Mouse (Mus musculus): ENCODE results near the gene Gdf10. TPM values are rescaled to one million over a fixed set of nuclear protein-coding genes. Genes with fewer than 3 reads are reported as not detected.
A peak's percentile ranks its signal among the peaks of the same experiment; 100 is the strongest.

Gene Gdf10
- polyA plus RNA-seq (2016; fragmentation: Nextera tagmentation; extraction: Ambion mirVana): 1.7 and 2.5 TPM in 2 replicates

- H3K4me1 ChIP-seq: peaks cover 43% of the 10 kb centered on the region
- peak within 1 kb of the TSS; percentile 97 for H3K4me2 ChIP-seq
- peaks cover 74% of the 10 kb centered on the region for H3K27me3 ChIP-seq
- peak within 1 kb of the TSS; percentile 61 for H3K9ac ChIP-seq
- H3K27ac ChIP-seq: no peak within 1 kb of the TSS
- H3K4me3 ChIP-seq (replicated peaks): peak within 1 kb of the TSS; percentile 65
- H3K9me3 ChIP-seq: no peaks in the 10 kb centered on the region
- no peaks in the 10 kb centered on the region for H3K36me3 ChIP-seq (replicated peaks)
- WGBS: under 1% methylated on average over 76 of the region's 85 CpGs
- peak; percentile 81 for ATAC-seq (ENCODE audit: low FRiP score)
These were observed at the start of gene Gdf10 for GRCm38 (mm10) chr14:33923168-33924070. TSS of gene Gdf10 (plus strand) at chr14:33923587.

DNA sequence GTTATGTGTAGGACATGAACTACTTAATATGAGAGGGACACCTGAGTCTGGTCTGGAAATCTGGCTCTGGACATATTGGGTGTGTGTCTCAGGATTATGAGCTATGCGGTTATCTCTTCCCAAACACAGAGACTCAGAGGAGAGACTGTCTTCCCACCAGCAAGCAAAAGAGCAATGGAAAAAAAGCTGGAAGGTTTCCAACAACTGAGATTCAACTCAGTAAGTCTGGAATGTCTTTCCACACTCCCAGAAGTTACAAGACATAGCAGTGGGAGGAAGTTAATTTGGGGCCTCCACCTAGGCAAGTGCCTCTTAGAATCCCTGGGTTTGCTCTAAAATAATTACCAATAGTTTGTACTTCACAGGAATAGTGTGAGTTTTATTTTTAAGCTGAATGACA is 44.6 kb upstream of the Gdf10 start:
- H3K9me3 ChIP-seq: no peaks in the 10 kb centered on the region
- 100% methylated on average over 1 of the region's 1 CpGs for WGBS

GRCm38 (mm10) chr14:33880236-33880635 is 43.2 kb upstream of the Gdf10 start:
- Histone ChIP-seq H3K4me3 (replicated peaks) (no peak overlapping the region), H3K27me3 (no peaks in the 10 kb centered on the region), H3K9me3 (no peaks in the 10 kb centered on the region), H3K9ac (no peak overlapping the region), H3K36me3 (replicated peaks) (no peaks in the 10 kb centered on the region), H3K4me2 (no peak overlapping the region), H3K4me1 (no peaks in the 10 kb centered on the region), H3K27ac (no peak overlapping the region)
- 92% methylated on average over 3 of the region's 3 CpGs for WGBS
- no peak for ATAC-seq (ENCODE audit: low FRiP score)

More for the DNA sequence above, 44.6 kb upstream of the Gdf10 start:
- ATAC-seq (ENCODE audit: low FRiP score): no peak
- no peak overlapping the region for H3K4me3 ChIP-seq (replicated peaks)
- no peaks in the 10 kb centered on the region for H3K36me3 ChIP-seq (replicated peaks)
- H3K27ac ChIP-seq: no peak overlapping the region
- H3K9ac ChIP-seq: no peak overlapping the region
- H3K4me1 ChIP-seq: no peaks in the 10 kb centered on the region
- H3K4me2 ChIP-seq: no peak overlapping the region
- no peaks in the 10 kb centered on the region for H3K27me3 ChIP-seq

DNA sequence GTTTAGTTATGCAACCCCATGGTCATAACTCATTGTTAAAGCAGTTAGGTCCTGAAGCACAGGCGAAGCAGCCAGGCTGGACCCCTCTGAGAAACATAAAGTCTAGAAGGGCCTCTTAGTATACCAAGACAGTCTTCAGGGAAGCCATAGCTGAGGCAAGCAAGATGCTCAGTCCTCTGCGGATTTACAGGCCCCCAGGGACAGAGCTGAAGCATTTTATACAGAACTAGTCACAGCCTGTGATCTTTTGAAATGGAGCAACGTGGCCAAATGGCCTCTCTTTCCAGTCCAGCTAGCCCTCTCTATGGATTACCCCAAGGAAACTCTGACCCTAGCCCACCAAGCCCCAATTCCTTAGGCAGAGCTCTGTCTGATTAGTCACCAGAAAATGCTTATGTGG is 41.9 kb upstream of the Gdf10 start:
- H3K9ac ChIP-seq: no peak overlapping the region
- no peaks in the 10 kb centered on the region for H3K4me1 ChIP-seq
- ATAC-seq (ENCODE audit: low FRiP score): no peak
- H3K27me3 ChIP-seq: no peaks in the 10 kb centered on the region
- no peak overlapping the region for H3K4me2 ChIP-seq
- 75% methylated on average over 3 of the region's 3 CpGs for WGBS
- no peaks in the 10 kb centered on the region for H3K36me3 ChIP-seq (replicated peaks)
- H3K4me3 ChIP-seq (replicated peaks): no peak overlapping the region
- H3K27ac ChIP-seq: no peak overlapping the region
- H3K9me3 ChIP-seq: no peaks in the 10 kb centered on the region

DNA sequence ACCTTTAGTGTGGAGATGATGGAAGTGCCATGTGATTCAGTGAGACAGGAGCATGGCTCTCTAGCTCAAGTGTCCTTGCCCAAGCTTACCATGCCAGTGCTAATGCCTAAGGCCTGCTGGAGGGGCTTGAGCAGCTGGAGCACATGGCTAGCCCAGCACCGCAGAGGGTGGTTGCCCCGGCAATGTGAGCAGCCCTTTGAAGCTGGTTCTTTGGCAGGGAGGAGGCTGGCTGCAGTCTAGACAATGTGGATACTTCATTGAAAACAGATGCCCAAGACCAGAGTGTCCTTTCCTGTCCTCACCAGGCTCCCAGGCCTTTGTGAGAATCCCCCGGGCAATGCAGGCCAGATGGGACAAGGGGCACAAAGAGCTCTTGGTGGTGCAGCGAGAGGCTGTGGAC is 40.3 kb upstream of the Gdf10 start:
- H3K4me3 ChIP-seq (replicated peaks): no peak overlapping the region
- no peaks in the 10 kb centered on the region for H3K27me3 ChIP-seq
- WGBS: 83% methylated on average over 4 of the region's 4 CpGs
- H3K4me1 ChIP-seq: no peaks in the 10 kb centered on the region
- no peaks in the 10 kb centered on the region for H3K36me3 ChIP-seq (replicated peaks)
- ATAC-seq (ENCODE audit: low FRiP score): no peak
- no peaks in the 10 kb centered on the region for H3K9me3 ChIP-seq
- no peak overlapping the region for H3K4me2 ChIP-seq
- no peak overlapping the region for H3K9ac ChIP-seq
- no peak overlapping the region for H3K27ac ChIP-seq

GRCm38 (mm10) chr14:33885466-33885865 is 37.9 kb upstream of the Gdf10 start:
- Histone ChIP-seq H3K27me3 (no peaks in the 10 kb centered on the region), H3K27ac (no peak overlapping the region), H3K9ac (no peak overlapping the region), H3K36me3 (replicated peaks) (no peaks in the 10 kb centered on the region), H3K4me1 (no peaks in the 10 kb centered on the region), H3K9me3 (no peaks in the 10 kb centered on the region), H3K4me3 (replicated peaks) (no peak overlapping the region), H3K4me2 (no peak overlapping the region)
- ATAC-seq (ENCODE audit: low FRiP score): no peak
- WGBS: 83% methylated on average over 11 of the region's 11 CpGs

- H3K27ac ChIP-seq: no peak overlapping the region
- no peak overlapping the region for H3K9ac ChIP-seq
- H3K4me3 ChIP-seq (replicated peaks): no peak overlapping the region
- no peaks in the 10 kb centered on the region for H3K27me3 ChIP-seq
- no peaks in the 10 kb centered on the region for H3K9me3 ChIP-seq
- WGBS: 78% methylated on average over 11 of the region's 11 CpGs
- no peak for ATAC-seq (ENCODE audit: low FRiP score)
- H3K4me1 ChIP-seq: no peaks in the 10 kb centered on the region
- H3K4me2 ChIP-seq: no peak overlapping the region
- no peaks in the 10 kb centered on the region for H3K36me3 ChIP-seq (replicated peaks)
These were observed 34.9 kb upstream of the Gdf10 start for GRCm38 (mm10) chr14:33888387-33889035.

DNA sequence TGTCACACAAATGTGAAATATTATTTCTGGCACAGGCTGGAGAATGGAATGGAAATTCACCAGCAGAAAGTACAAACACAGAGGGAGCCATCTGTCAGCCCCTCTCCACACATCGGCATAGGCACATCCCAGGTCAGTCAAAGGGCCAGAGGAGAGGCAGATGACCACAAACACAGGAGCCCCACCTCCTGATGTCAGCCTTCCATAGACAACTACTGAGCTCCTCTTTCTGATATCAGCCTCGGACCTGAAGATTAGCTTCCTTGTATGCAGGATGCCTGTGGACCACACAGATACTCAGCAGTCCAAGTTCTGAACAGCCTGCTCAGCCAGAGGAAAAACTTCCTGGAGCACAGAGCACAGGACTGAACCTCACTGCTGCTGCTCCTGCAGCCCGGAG is 33.4 kb upstream of the Gdf10 start:
- H3K4me1 ChIP-seq: no peaks in the 10 kb centered on the region
- 80% methylated on average over 3 of the region's 3 CpGs for WGBS

DNA sequence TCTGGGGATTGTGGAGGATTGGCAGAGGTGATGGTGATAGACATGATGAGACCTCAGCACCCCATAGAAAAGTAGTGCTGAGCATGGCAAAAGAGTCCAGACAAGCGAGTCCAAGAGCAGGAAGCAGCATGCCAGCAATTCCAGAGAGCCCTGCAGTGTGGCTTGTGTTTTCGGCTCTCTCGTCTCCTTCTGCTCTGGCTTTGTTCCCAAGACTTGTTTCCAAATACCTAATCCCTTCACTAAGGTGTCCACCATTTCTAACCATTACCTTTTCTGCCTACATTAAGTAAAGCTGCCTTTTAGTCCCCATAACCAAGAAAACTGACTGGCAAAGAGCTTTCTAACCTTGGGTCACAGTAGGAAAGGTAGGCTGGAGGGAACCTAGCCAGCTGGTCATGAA is 31.9 kb upstream of the Gdf10 start:
- H3K4me3 ChIP-seq (replicated peaks): no peak overlapping the region

More for the DNA sequence above, 33.4 kb upstream of the Gdf10 start:
- Histone ChIP-seq H3K36me3 (replicated peaks) (no peaks in the 10 kb centered on the region), H3K27me3 (no peaks in the 10 kb centered on the region), H3K27ac (no peak overlapping the region), H3K4me2 (no peak overlapping the region), H3K4me3 (replicated peaks) (no peak overlapping the region), H3K9ac (no peak overlapping the region), H3K9me3 (no peaks in the 10 kb centered on the region)
- no peak for ATAC-seq (ENCODE audit: low FRiP score)

DNA sequence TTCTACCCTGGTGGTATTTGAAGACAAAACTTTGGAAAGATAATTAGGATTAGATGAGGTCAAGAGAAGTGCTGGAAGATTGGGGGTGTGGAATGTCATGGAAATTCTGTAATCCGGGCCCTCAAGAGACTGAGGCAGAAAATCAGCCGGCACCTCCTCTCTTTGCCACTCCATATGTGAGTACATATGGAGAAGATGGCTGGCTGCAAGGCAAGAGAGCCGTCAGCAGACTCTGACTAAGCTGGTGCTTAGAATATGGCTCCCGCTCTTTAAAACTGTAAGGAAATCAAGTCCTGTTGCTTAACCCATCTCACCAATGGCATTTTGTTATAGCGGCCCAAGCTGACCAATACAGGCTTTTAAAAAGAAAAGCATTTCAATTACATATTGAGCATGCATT is 27.6 kb upstream of the Gdf10 start:
- no peak overlapping the region for H3K9ac ChIP-seq
- ATAC-seq (ENCODE audit: low FRiP score): no peak
- H3K27ac ChIP-seq: no peak overlapping the region
- 86% methylated on average over 5 of the region's 5 CpGs for WGBS
- peaks cover 8% of the 10 kb centered on the region; the same call in 1 of the 2 replicates for H3K4me1 ChIP-seq
- no peaks in the 10 kb centered on the region for H3K9me3 ChIP-seq
- no peak overlapping the region for H3K4me3 ChIP-seq (replicated peaks)
- no peaks in the 10 kb centered on the region for H3K27me3 ChIP-seq
- H3K36me3 ChIP-seq (replicated peaks): no peaks in the 10 kb centered on the region
- H3K4me2 ChIP-seq: no peak overlapping the region

More for the DNA sequence above, 31.9 kb upstream of the Gdf10 start:
- Histone ChIP-seq H3K9me3 (no peaks in the 10 kb centered on the region), H3K36me3 (replicated peaks) (no peaks in the 10 kb centered on the region), H3K9ac (no peak overlapping the region), H3K27me3 (no peaks in the 10 kb centered on the region), H3K4me1 (peaks cover 1% of the 10 kb centered on the region; the same call in 1 of the 2 replicates), H3K4me2 (no peak overlapping the region), H3K27ac (no peak overlapping the region)
- ATAC-seq (ENCODE audit: low FRiP score): no peak
- 82% methylated on average over 3 of the region's 3 CpGs for WGBS

DNA sequence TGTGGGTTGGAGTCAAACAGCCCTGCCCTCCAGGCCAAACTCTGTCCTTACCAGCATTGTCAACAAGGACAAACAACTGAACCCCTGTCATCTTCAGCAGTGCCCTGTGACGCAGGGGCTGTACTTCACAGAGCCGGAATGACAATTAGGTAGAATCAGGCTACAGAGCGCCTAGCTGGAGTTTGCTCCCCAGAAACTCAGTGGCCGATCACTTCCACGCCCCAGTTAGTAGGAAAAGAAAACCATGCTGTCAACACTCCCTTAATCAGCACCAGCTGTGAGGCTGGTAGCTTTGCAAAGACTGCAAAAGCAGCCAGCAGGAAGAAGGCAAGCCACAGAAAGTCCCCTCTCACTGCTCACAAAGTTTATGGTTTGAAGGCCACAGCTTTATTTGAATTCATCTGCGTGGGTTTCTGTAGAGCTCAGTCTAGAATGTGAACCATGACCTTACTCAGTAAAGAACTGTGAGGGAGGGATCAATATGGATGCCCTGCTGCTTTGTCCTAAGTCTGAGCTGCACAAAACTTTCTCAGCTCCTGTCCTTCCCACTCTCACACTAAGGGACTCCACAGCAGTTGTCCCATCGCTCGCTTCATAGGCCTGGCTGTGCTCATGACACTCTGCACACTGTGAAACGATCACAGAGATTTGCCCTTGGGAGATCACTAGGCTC is 26.6 kb upstream of the Gdf10 start:
- Histone ChIP-seq H3K4me1 (peaks cover 8% of the 10 kb centered on the region; the same call in 1 of the 2 replicates), H3K9me3 (no peaks in the 10 kb centered on the region), H3K9ac (no peak overlapping the region), H3K27ac (0 out of 2 replicates have a peak overlapping the region, but pooled peaks have one; percentile 11), H3K27me3 (no peaks in the 10 kb centered on the region), H3K4me2 (no peak overlapping the region), H3K4me3 (replicated peaks) (no peak overlapping the region), H3K36me3 (replicated peaks) (no peaks in the 10 kb centered on the region)
- 36% methylated on average over 9 of the region's 9 CpGs for WGBS
- no peak; the same call in 1 of the 2 replicates for ATAC-seq (ENCODE audit: low FRiP score)

- H3K4me1 ChIP-seq: no peaks in the 10 kb centered on the region
- H3K27me3 ChIP-seq: no peaks in the 10 kb centered on the region
- H3K9ac ChIP-seq: no peak overlapping the region
- H3K36me3 ChIP-seq (replicated peaks): no peaks in the 10 kb centered on the region
- H3K27ac ChIP-seq: no peak overlapping the region
- H3K4me2 ChIP-seq: no peak overlapping the region
- no peaks in the 10 kb centered on the region for H3K9me3 ChIP-seq
- ATAC-seq (ENCODE audit: low FRiP score): no peak
- H3K4me3 ChIP-seq (replicated peaks): no peak overlapping the region
- 93% methylated on average over 4 of the region's 4 CpGs for WGBS
These were observed 20.6 kb upstream of the Gdf10 start for GRCm38 (mm10) chr14:33902783-33903182.
